Mouse (Mus musculus) bone marrow, adult 2 months (tissue): ENCODE data around the gene Uaca.

Source experiments
- CTCF ChIP-seq: fragments of 200-500 bp; IDR thresholded peaks from 2 replicates; pipeline ENCODE4 v1.5.1; 2011; ENCODE audit warnings: low read length, control low read depth; ENCODE audit not compliant: control insufficient read depth, insufficient read depth
- POLR2A ChIP-seq: fragments of 200-500 bp; IDR thresholded peaks from 2 replicates; pipeline ENCODE4 v1.6.1; 2011; ENCODE audit warnings: low read depth, mild to moderate bottlenecking, control low read depth, low read length, borderline replicate concordance; ENCODE audit not compliant: control insufficient read depth

GRCm38 (mm10) chr9:60815502-60815901 lies 21.2 kb downstream of the Uaca start:
- TF ChIP-seq CTCF (no peak), POLR2A (no peak)
